Mouse (Mus musculus) cerebellum, postnatal 4 days (tissue): ENCODE measurements around the gene Arhgap23.

ENCODE experiments used
- DNase-seq, 2 experiments: peaks; one replicate each; pipeline ENCODE4 v3.0.0; 2022; ENCODE audit warnings: low spot score in 2 of 2, mixed read lengths in 1 of 2

Arhgap23 gene

DNA sequence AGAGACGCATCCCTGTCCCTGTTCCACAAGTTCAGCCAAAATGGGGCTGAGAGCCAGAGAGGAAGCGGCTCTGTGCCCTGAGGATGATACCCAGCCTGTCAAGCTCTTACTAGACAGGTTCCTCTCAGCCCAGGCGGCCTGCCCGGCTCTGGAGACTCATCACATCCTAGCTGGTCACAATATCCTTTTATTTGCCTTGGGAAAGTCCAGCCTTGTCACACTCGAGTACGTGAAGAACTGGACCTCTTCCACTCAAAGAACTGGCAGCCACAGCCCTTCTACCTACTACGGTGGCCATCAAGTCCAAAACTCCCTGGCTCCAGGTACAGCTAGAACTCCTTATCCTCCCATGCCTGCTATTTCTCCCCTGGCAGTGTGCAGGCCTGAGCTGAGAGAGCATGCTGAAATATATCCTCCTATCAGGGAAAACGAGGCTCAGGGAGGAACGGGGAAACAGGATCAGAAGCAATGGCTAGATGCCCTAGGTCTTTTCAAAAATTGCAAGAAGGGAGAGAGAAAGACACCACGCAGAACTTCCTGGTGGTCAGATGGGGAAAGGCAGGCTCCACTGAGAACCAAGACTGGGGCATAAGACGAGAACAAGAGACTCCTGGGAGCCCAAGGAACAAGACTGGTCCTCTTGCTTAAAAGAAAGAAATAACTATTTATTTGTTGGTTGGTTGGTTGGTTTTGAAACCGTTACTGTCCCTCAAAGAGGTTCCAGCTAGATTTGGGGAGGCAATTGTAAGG is 132.8 kb downstream of the Arhgap23 start:
- no peak for DNase-seq

DNA sequence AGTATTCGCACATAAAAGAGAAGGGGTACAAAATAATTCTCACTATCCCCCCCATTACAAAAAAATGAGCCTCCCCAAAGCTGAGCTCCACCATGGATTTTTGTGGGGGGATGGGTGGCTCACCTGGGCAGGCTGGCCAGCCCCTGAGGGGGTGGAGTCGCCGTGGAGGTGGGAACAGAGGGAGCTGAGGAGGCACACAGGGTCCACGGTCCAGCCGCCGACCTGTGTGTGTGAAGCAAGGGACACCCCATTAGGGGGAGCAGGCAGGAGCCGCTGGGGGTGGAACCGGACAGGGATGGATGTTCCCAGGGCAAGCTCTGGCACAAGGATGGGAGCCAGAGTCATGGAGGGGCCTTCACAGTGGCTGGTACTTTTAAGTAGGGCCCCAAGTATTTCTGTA is 133.4 kb downstream of the Arhgap23 start:
- DNase-seq: no peak
